Mouse (Mus musculus) forebrain, embryonic 15.5 days (tissue): ENCODE measurements around the gene Arnt2. TPM values are rescaled to one million over a fixed set of nuclear protein-coding genes. Genes with fewer than 3 reads are reported as not detected.

Experiments
- ATAC-seq: fragments of 200-750 bp; cut with Nextera tagmentation; replicated peaks from 2 replicates; pipeline ENCODE4 v1.8.0; 2017; ENCODE audit warnings: mild to moderate bottlenecking, moderate TSS enrichment, moderate library complexity
- H3K27ac ChIP-seq: fragments of 300-500 bp; sonication (generic); replicated peaks from 2 replicates; pipeline ENCODE4 v1.5.1; 2015; ENCODE audit warnings: mild to moderate bottlenecking, inconsistent platforms
- H3K27me3 ChIP-seq: fragments of 300-500 bp; sonication (generic); 2 replicates; pipeline ENCODE4 v1.6.1; 2015; ENCODE audit warnings: inconsistent platforms
- H3K36me3 ChIP-seq: fragments of 300-500 bp; sonication (generic); 2 replicates; pipeline ENCODE4 v1.6.1; 2015; ENCODE audit warnings: mild to moderate bottlenecking, inconsistent platforms
- H3K4me1 ChIP-seq: fragments of 300-500 bp; sonication (generic); 2 replicates; pipeline ENCODE4 v1.6.1; 2015; ENCODE audit warnings: inconsistent platforms
- H3K4me2 ChIP-seq: fragments of 300-500 bp; sonication (generic); replicated peaks from 2 replicates; pipeline ENCODE4 v1.6.1; 2015; ENCODE audit warnings: mild to moderate bottlenecking, inconsistent platforms
- H3K4me3 ChIP-seq: fragments of 300-500 bp; sonication (generic); 2 replicates; pipeline ENCODE4 v1.5.1; 2015; ENCODE audit warnings: mild to moderate bottlenecking, inconsistent platforms
- H3K9ac ChIP-seq: fragments of 300-500 bp; sonication (generic); replicated peaks from 2 replicates; pipeline ENCODE4 v1.6.1; 2015; ENCODE audit warnings: mild to moderate bottlenecking, inconsistent platforms
- H3K9me3 ChIP-seq: fragments of 300-500 bp; sonication (generic); 2 replicates; pipeline ENCODE4 v1.6.1; 2016; ENCODE audit warnings: inconsistent platforms
- WGBS: fragments of 180-500 bp; shearing (Covaris S2); methylation state at CpG from one replicate; pipeline ENCODE4 v1.1.7; 2015; ENCODE audit warnings: mixed read lengths; 5-methylcytosine and 5-hydroxymethylcytosine counted together
- polyA plus RNA-seq: library from polyadenylated mRNA; unstranded; fragments of >200 nt; fragmentation: Nextera tagmentation; extraction: Ambion mirVana; gene quantifications from 2 replicates; pipeline ENCODE4 v1.2.1, GENCODE M21; 2015

Gene Arnt2
- polyA plus RNA-seq, 1 experiment from 2014 or later: 61.2 TPM

DNA sequence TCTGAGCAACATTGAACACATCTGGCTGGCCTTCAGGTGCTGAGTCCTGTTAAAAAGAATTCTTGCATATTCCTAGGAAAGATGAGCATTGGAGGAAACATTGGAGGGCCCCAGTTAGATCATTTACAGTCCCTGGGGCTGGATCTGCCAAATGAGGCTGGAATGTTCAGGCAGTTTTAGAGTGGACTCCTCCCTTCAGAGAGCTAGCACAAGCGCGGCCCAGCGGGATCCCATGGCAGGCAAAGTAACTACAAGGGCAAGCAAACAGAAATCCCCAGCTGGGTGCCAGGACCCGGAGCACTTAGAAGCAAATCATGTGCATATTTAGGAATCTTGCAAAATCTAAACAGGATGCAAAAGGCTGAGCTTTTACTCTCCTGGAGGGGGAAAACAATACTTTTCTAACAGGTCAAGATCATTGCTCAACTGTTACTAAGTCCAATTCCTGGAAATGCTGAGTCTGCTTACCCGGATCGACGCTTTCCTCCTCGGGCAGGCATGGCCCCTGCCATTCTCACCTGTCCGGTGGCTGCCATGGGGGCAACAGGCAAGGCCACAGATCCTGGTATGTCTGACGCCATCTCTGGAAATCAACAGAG, 48.8 kb downstream of the Arnt2 start:
- WGBS: 79% methylated on average over 10 of the region's 10 CpGs

DNA sequence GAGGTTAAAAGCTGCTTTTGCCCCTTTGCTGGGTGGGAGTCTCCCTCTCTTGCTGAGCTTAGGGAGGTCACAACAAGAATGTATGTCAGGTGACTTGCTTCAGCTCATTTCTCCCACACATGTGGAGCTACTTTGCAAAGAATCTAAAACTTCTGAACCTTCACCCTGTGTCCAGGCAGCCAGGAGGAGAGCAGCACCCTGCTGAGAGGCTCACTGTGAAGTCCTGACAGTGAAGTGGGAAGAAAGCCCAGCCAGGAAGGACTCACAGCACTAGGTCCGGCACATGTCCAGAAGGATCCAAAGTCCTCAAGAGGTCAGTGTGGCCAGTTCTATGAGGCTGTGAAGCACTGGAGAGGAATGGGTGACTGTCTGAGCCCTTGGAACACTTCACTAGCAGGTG, 51.5 kb downstream of the Arnt2 start:
- no peaks in the 10 kb centered on the region for H3K9me3 ChIP-seq
- no peak overlapping the region for H3K4me3 ChIP-seq
- H3K4me2 ChIP-seq: no peak overlapping the region
- peaks cover 2% of the 10 kb centered on the region; the same call in 1 of the 2 replicates for H3K4me1 ChIP-seq
- H3K27me3 ChIP-seq: no peaks in the 10 kb centered on the region
- H3K9ac ChIP-seq: no peak overlapping the region
- H3K27ac ChIP-seq: no peak overlapping the region
- WGBS: 68% methylated on average over 1 of the region's 1 CpGs
- 0 out of 2 replicates have a peak, but pooled peaks cover 10% of the 10 kb centered on the region for H3K36me3 ChIP-seq
- no peak for ATAC-seq

More for the DNA sequence above, 48.8 kb downstream of the Arnt2 start:
- H3K4me2 ChIP-seq: no peak overlapping the region
- H3K4me1 ChIP-seq: peaks cover 7% of the 10 kb centered on the region; the same call in 1 of the 2 replicates
- H3K27ac ChIP-seq: no peak overlapping the region
- H3K9me3 ChIP-seq: no peaks in the 10 kb centered on the region
- no peak for ATAC-seq
- 0 out of 2 replicates have a peak, but pooled peaks cover 8% of the 10 kb centered on the region for H3K36me3 ChIP-seq
- H3K27me3 ChIP-seq: no peaks in the 10 kb centered on the region
- no peak overlapping the region for H3K4me3 ChIP-seq
- H3K9ac ChIP-seq: no peak overlapping the region

DNA sequence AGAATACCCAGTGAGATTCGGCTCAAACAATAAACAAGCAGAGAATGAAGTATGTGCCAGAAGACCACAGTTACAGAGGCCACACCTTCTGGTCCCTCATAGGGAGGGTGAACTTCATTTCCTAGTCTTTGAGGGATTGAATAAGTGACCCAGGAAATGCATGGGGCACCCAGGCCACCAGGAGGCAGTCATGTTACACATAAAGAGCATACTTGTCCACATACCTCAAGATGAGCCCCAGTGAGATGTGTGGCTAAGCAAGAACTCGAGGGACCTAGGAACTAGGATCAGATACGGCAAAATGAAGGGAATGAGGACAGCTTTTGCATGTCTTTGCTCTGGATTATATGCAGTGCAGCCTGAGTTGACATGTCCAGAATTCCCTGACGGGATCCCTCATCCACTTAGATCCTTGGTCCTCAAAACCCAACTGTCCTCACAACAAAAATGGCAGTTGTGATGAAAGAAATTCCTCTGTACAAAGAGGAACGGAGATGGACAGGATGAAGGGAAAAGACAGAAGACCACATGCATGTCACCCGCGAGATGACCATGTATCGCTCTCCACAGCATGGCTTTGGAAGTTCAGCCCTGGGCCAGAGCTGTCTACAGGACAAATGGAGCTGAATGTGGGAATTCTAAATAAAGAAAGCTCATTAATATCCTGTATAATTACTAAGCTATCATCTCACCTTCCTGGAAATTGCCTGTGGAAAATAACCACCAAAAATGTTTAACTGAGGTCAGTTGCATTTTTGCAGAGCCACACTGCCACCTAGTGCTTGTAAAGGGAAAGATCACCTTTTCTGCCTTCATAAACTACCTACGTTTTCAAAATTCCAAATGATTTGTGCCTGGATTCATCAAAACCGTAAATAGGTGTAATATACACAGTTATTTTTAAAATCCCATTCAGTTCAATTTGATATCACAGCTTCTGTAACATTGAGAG, 54.1 kb downstream of the Arnt2 start:
- Histone ChIP-seq H3K27ac (no peak overlapping the region), H3K36me3 (0 out of 2 replicates have a peak, but pooled peaks cover 9% of the 10 kb centered on the region), H3K9me3 (no peaks in the 10 kb centered on the region), H3K4me1 (peaks cover 2% of the 10 kb centered on the region), H3K4me2 (no peak overlapping the region), H3K9ac (no peak overlapping the region), H3K27me3 (no peaks in the 10 kb centered on the region), H3K4me3 (no peak overlapping the region)
- peak; percentile 59 for ATAC-seq
- WGBS: 72% methylated on average over 10 of the region's 10 CpGs

DNA sequence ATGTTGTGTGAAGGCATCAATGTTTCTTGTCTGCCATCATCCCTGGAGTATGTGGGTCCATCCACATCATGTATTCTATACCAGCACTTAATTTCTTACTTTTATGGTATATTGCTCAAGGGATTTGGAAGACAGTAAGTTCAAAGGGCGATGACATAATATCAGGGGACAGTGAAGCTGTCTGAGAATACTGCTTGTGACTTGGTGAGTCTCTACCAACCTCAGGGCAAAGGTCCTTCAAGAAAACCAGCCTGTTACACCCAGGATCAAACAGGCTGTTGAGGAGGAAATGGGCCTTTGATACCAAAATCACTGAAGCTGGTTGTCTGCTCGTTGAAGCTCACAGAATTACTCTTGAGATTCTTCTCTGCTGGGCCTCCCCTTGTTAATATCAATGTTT, 55.1 kb downstream of the Arnt2 start:
- Histone ChIP-seq H3K27me3 (no peaks in the 10 kb centered on the region), H3K4me3 (no peak overlapping the region), H3K27ac (no peak overlapping the region), H3K9ac (no peak overlapping the region), H3K36me3 (0 out of 2 replicates have a peak, but pooled peaks cover 5% of the 10 kb centered on the region), H3K9me3 (no peaks in the 10 kb centered on the region), H3K4me2 (no peak overlapping the region), H3K4me1 (peaks cover 8% of the 10 kb centered on the region)
- no peak for ATAC-seq
- whole genome bisulfite sequencing: 88% methylated on average over 2 of the region's 2 CpGs

DNA sequence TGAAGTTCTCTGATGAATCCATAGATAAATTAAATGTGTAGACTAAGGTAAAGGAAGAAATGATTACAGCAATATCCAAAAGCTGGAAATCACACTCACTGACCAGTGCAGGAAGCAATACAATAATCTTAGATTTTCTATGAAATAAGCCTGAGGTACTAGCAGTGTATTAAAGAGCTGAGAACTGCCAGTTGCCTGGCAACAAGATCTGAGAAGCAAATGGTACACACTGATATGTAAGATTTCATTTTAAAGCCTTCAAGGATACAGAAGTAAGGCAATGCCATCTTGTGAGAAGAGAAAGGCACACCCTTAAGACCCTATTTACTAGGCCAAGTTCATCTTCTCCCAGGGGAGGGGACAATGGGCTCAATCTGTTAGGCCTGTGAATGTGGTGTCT, 59.4 kb downstream of the Arnt2 start:
- no peaks in the 10 kb centered on the region for H3K27me3 ChIP-seq
- no peaks in the 10 kb centered on the region for H3K9me3 ChIP-seq
- no peak overlapping the region for H3K4me3 ChIP-seq
- H3K9ac ChIP-seq: no peak overlapping the region
- no peak overlapping the region for H3K4me2 ChIP-seq
- peaks cover 10% of the 10 kb centered on the region; the same call in 1 of the 2 replicates for H3K4me1 ChIP-seq
- H3K36me3 ChIP-seq: peaks cover 20% of the 10 kb centered on the region
- H3K27ac ChIP-seq: peak overlapping the region; percentile 59; the same call in 1 of the 2 replicates
- 0 out of 2 replicates have a peak, but pooled peaks have one; percentile 55 for ATAC-seq

DNA sequence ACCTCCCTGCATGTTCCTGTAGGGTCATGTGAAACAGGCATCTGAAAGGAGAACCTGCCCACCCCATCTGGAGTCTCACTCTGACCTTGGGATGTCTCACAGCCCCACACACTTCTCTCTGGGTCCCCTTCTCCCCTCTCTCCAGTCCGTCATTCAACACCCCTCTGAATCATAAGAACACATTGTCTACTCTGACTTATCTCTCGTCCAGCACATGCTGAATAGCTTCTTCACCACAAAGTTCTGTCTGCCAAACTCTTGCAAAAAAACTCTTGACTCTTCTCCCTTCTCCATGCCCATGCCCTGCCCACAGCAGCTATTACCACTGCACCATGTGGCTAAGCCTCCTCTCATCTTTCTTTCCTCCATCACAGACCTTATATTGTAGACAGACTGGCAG, 60.0 kb downstream of the Arnt2 start:
- H3K27me3 ChIP-seq: no peaks in the 10 kb centered on the region
- H3K4me1 ChIP-seq: peaks cover 10% of the 10 kb centered on the region; the same call in 1 of the 2 replicates
- no peaks in the 10 kb centered on the region for H3K9me3 ChIP-seq
- H3K27ac ChIP-seq: no peak overlapping the region
- 86% methylated on average over 2 of the region's 2 CpGs for WGBS
- H3K9ac ChIP-seq: no peak overlapping the region
- ATAC-seq: no peak
- H3K4me2 ChIP-seq: no peak overlapping the region
- no peak overlapping the region for H3K4me3 ChIP-seq
- peaks cover 25% of the 10 kb centered on the region for H3K36me3 ChIP-seq

DNA sequence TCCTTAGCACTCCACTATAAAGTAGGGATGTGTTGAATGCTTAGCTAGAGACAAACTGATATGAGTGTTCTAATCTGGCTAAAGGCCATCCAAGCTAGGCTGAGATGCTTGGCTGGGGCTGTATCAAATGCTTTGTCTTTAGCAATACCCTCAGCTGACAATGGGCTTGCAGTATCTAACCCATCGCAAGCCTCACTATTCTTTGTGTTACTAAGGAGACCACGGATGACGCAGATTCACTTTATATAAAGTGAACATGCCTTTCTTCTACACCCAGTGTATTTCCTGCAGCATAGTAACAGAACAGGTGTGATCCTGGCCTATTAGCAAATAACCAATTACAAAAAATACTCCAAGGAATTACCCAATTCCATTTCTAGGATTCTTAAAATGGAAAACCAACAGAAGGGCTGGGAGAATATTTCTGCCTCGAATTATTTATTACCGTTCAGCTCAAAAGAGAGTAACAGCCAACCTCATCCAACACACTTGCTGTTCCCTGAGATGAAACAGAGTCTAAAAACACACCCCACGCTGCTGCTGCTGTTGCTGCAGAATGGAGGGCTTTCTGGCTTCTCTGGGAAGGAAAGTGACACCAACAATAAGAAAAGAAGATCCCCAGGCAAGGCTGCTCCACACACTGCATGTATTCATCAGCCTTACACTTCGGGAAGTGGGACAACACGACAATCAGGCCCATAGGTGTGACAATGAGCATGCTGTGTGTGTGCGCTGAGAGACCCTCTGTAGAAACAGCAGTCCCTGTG, 61.6 kb downstream of the Arnt2 start:
- no peak for ATAC-seq
- Histone ChIP-seq H3K4me2 (no peak overlapping the region), H3K36me3 (peaks cover 40% of the 10 kb centered on the region), H3K9ac (no peak overlapping the region), H3K4me3 (no peak overlapping the region), H3K27ac (no peak overlapping the region), H3K27me3 (no peaks in the 10 kb centered on the region), H3K9me3 (no peaks in the 10 kb centered on the region), H3K4me1 (peaks cover 10% of the 10 kb centered on the region; the same call in 1 of the 2 replicates)
- 79% methylated on average over 9 of the region's 9 CpGs for WGBS

DNA sequence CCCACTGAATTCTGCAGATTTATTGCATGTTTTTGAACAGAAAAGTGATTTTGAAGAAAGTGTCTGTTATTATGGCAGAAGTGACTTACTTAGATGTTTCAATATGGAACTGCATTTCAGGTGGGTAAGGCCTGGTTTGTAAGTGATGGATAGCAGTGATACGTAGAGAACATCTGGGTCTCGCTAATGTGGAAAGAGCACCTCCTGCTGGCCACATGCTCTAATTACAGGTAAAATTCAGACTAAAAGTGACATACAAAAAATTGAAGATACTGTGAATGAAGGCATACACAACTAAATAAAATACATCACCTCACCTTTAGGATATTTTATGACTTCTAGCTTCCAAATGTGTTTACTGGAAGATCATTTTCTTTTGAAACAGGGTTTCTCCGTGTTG, 66.8 kb downstream of the Arnt2 start:
- Histone ChIP-seq H3K9ac (no peak overlapping the region), H3K4me2 (no peak overlapping the region), H3K27ac (no peak overlapping the region), H3K27me3 (no peaks in the 10 kb centered on the region), H3K4me1 (no peaks in the 10 kb centered on the region), H3K36me3 (peaks cover 53% of the 10 kb centered on the region), H3K4me3 (no peak overlapping the region), H3K9me3 (no peaks in the 10 kb centered on the region)
- WGBS: 94% methylated on average over 3 of the region's 3 CpGs
- no peak for ATAC-seq

DNA sequence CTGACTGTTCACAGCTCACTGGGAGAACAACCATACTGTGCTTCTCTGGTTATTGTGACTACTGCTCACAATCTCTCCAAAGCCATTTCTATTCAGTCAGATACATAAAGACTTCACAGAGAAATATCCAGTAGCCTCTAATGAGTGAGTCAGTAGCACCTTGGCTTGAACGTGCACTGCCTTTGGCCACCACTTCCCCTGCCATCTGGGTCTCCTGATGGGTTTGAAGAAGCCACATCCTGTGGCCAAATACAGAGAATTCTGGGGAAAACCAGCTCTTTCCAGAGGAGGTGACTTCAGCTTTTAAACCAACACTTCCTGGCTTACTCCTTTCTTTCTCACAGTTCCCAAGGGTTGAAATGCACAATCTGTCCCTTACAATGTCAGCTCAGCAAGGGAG, 69.0 kb downstream of the Arnt2 start:
- H3K36me3 ChIP-seq: peaks cover 40% of the 10 kb centered on the region
- H3K4me3 ChIP-seq: no peak overlapping the region
- no peaks in the 10 kb centered on the region for H3K9me3 ChIP-seq
- 61% methylated on average over 1 of the region's 1 CpGs for WGBS
- H3K4me2 ChIP-seq: no peak overlapping the region
- peaks cover 2% of the 10 kb centered on the region for H3K4me1 ChIP-seq
- H3K27me3 ChIP-seq: no peaks in the 10 kb centered on the region
- H3K9ac ChIP-seq: no peak overlapping the region
- no peak for ATAC-seq
- H3K27ac ChIP-seq: no peak overlapping the region

DNA sequence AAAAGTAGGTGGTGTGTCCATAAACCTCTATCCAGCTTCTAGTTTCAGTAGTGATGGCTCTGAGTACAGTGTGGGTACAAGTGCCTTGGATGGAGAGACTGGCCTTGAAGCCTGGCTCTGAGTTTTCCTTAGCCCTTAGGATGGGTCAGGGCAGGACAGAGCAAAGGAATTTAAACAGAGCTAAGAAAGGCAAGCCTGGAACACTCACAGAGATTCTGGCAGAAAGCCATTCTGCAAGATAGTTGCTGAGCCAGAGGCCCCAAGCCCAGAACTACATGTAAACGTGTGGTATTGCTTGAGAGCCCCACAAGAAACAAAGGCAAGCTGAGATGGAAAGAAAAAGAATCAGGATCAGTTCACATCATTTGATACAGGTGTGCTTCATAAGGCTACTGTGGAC, 70.8 kb downstream of the Arnt2 start:
- Histone ChIP-seq H3K9ac (no peak overlapping the region), H3K27me3 (no peaks in the 10 kb centered on the region), H3K4me1 (peaks cover 10% of the 10 kb centered on the region), H3K4me2 (no peak overlapping the region), H3K36me3 (peaks cover 21% of the 10 kb centered on the region), H3K27ac (no peak overlapping the region), H3K4me3 (no peak overlapping the region), H3K9me3 (no peaks in the 10 kb centered on the region)
- ATAC-seq: no peak
- 37% methylated on average over 1 of the region's 1 CpGs for WGBS

DNA sequence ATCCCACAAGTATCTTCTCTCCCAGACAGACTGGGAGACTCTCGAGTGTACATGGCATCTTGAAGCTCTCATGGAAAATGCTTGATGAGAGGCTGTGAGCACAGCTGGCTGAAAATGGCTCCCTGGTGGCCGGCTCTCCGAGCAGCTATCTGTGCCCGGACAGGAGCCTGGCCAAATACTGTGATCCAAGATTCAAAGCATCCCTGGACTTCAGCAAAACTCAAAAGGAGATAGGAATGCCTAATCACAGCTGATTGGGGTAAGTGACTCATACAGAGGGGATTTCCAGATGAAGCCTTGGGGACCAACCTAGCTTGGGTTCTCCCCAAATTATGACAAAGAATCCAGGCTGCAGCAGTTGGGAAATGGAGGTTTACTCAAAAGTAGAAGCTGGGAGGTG, 72.2 kb downstream of the Arnt2 start:
- H3K4me3 ChIP-seq: no peak overlapping the region
- no peak overlapping the region for H3K9ac ChIP-seq
- peaks cover 7% of the 10 kb centered on the region for H3K36me3 ChIP-seq
- H3K27me3 ChIP-seq: no peaks in the 10 kb centered on the region
- WGBS: 87% methylated on average over 4 of the region's 4 CpGs
- no peak for ATAC-seq
- peaks cover 24% of the 10 kb centered on the region for H3K4me1 ChIP-seq
- no peak overlapping the region for H3K27ac ChIP-seq
- no peaks in the 10 kb centered on the region for H3K9me3 ChIP-seq
- H3K4me2 ChIP-seq: no peak overlapping the region

DNA sequence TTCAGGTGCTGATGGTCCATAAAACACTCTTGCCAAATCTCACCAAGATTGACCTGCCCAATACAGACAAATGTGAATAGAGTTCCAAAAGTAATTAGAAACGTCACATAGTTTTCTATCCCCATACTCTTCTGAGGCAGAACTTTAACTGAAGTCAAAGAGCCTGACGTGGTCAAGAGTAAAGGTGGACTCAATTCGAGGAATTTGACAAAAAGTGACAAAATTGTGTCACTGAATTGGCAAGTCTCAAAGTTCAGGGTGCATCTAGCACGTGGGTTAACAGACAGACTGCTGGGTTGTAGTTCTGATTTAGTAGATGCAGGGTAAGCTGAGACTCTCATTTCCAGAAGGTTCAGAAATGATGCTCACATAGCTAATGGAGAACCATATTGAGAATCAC, 73.1 kb downstream of the Arnt2 start:
- H3K9me3 ChIP-seq: no peaks in the 10 kb centered on the region

More for the DNA sequence above, 73.1 kb downstream of the Arnt2 start:
- Histone ChIP-seq H3K27me3 (no peaks in the 10 kb centered on the region), H3K9ac (no peak overlapping the region), H3K4me2 (no peak overlapping the region), H3K36me3 (peaks cover 5% of the 10 kb centered on the region; the same call in 1 of the 2 replicates), H3K4me3 (no peak overlapping the region), H3K4me1 (peaks cover 32% of the 10 kb centered on the region), H3K27ac (no peak overlapping the region)
- WGBS: 93% methylated on average over 4 of the region's 4 CpGs
- no peak for ATAC-seq
